Mouse (Mus musculus): ENCODE measurements around the gene Naa40. TPM values are rescaled to one million over a fixed set of nuclear protein-coding genes. Genes with fewer than 3 reads are reported as not detected.
A peak's percentile ranks its signal among the peaks of the same experiment; 100 is the strongest.

Gene Naa40
- polyA plus RNA-seq, 1 experiment: 10.3 TPM

- no peak overlapping the region for H3K4me3 ChIP-seq
- H3K27me3 ChIP-seq (ENCODE audit: control insufficient read depth, insufficient read depth, insufficient read length): no peaks in the 10 kb centered on the region
- peaks cover 6% of the 10 kb centered on the region for H3K79me2 ChIP-seq (ENCODE audit: control insufficient read depth, insufficient read depth)
- H3ac ChIP-seq (ENCODE audit: control insufficient read depth, insufficient read length): no peak overlapping the region
- no peak overlapping the region for H3K4me2 ChIP-seq (ENCODE audit: low read depth)
- H3K36me3 ChIP-seq (ENCODE audit: control insufficient read depth, insufficient read depth): no peaks in the 10 kb centered on the region
- TF ChIP-seq MYOG (IDR thresholded peaks at IDR 0.05; ENCODE audit: control insufficient read depth in 1 of 3, insufficient read depth in 1 of 3, insufficient read length in 2 of 3, low read depth in 2 of 3) (peak in 1 of 3 experiments; percentile 20), MYOD1 (IDR thresholded peaks at IDR 0.05; ENCODE audit: control insufficient read depth in 1 of 3, insufficient read length in 2 of 3, low read depth in 2 of 3) (peak in 1 of 3 experiments; percentile 36), POLR2AphosphoS2 (IDR thresholded peaks at IDR 0.05; ENCODE audit: insufficient read length, low read depth) (no peak), REST (IDR thresholded peaks at IDR 0.05; ENCODE audit: insufficient read depth, insufficient read length) (no peak)
These were observed 24.7 kb upstream of the Naa40 start for GRCm38 (mm10) chr19:7265478-7266191.

GRCm38 (mm10) chr19:7264766-7265331 lies 23.9 kb upstream of the Naa40 start:
- TF ChIP-seq MYOD1 (IDR thresholded peaks at IDR 0.05; ENCODE audit: control insufficient read depth in 1 of 3, insufficient read length in 2 of 3, low read depth in 2 of 3) (no peak), TCF3 (IDR thresholded peaks at IDR 0.05; ENCODE audit: insufficient read length, low read depth) (no peak), MAX (IDR thresholded peaks at IDR 0.05; ENCODE audit: low read depth) (no peak), TCF12 (IDR thresholded peaks at IDR 0.05; ENCODE audit: insufficient read depth, poor library complexity, severe bottlenecking) (no peak), REST (IDR thresholded peaks at IDR 0.05; ENCODE audit: insufficient read depth, insufficient read length) (no peak), E2F4 (IDR thresholded peaks at IDR 0.05; ENCODE audit: insufficient read depth) (no peak), USF1 (IDR thresholded peaks at IDR 0.05; ENCODE audit: low read depth) (no peak), MYOG (IDR thresholded peaks at IDR 0.05; ENCODE audit: control insufficient read depth in 1 of 3, insufficient read depth in 1 of 3, insufficient read length in 2 of 3, low read depth in 2 of 3) (no peak), SRF (IDR thresholded peaks at IDR 0.05; ENCODE audit: control insufficient read depth, insufficient read length, low read depth) (no peak), POLR2AphosphoS2 (IDR thresholded peaks at IDR 0.05; ENCODE audit: insufficient read length, low read depth) (no peak), CEBPB (IDR thresholded peaks at IDR 0.05; ENCODE audit: insufficient read depth, poor library complexity, severe bottlenecking) (no peak), POLR2A (IDR thresholded peaks at IDR 0.05; ENCODE audit: insufficient read length, low read depth) (no peak)
- Histone ChIP-seq H3K4me3 (no peak overlapping the region), H3K27me3 (ENCODE audit: control insufficient read depth, insufficient read depth, insufficient read length) (no peaks in the 10 kb centered on the region), H3K4me2 (ENCODE audit: low read depth) (peak overlapping the region; percentile 41), H3K36me3 (ENCODE audit: control insufficient read depth, insufficient read depth) (no peaks in the 10 kb centered on the region), H3ac (ENCODE audit: control insufficient read depth, insufficient read length) (no peak overlapping the region), H3K79me2 (ENCODE audit: control insufficient read depth, insufficient read depth) (peaks cover 6% of the 10 kb centered on the region)

GRCm38 (mm10) chr19:7264088-7264765 lies 23.2 kb upstream of the Naa40 start:
- TF ChIP-seq CEBPB (IDR thresholded peaks at IDR 0.05; ENCODE audit: insufficient read depth, poor library complexity, severe bottlenecking) (no peak), TCF3 (IDR thresholded peaks at IDR 0.05; ENCODE audit: insufficient read length, low read depth) (no peak), E2F4 (IDR thresholded peaks at IDR 0.05; ENCODE audit: insufficient read depth) (no peak), POLR2AphosphoS2 (IDR thresholded peaks at IDR 0.05; ENCODE audit: insufficient read length, low read depth) (no peak), MYOG (IDR thresholded peaks at IDR 0.05; ENCODE audit: control insufficient read depth in 1 of 3, insufficient read depth in 1 of 3, insufficient read length in 2 of 3, low read depth in 2 of 3) (no peak), POLR2A (IDR thresholded peaks at IDR 0.05; ENCODE audit: insufficient read length, low read depth) (no peak), REST (IDR thresholded peaks at IDR 0.05; ENCODE audit: insufficient read depth, insufficient read length) (no peak), USF1 (IDR thresholded peaks at IDR 0.05; ENCODE audit: low read depth) (no peak), MYOD1 (IDR thresholded peaks at IDR 0.05; ENCODE audit: control insufficient read depth in 1 of 3, insufficient read length in 2 of 3, low read depth in 2 of 3) (no peak), TCF12 (IDR thresholded peaks at IDR 0.05; ENCODE audit: insufficient read depth, poor library complexity, severe bottlenecking) (no peak), MAX (IDR thresholded peaks at IDR 0.05; ENCODE audit: low read depth) (no peak), SRF (IDR thresholded peaks at IDR 0.05; ENCODE audit: control insufficient read depth, insufficient read length, low read depth) (no peak)
- peak overlapping the region; percentile 41 for H3K4me2 ChIP-seq (ENCODE audit: low read depth)
- no peak overlapping the region for H3ac ChIP-seq (ENCODE audit: control insufficient read depth, insufficient read length)
- H3K4me3 ChIP-seq: no peak overlapping the region
- no peaks in the 10 kb centered on the region for H3K27me3 ChIP-seq (ENCODE audit: control insufficient read depth, insufficient read depth, insufficient read length)
- peaks cover 3% of the 10 kb centered on the region for H3K79me2 ChIP-seq (ENCODE audit: control insufficient read depth, insufficient read depth)
- H3K36me3 ChIP-seq (ENCODE audit: control insufficient read depth, insufficient read depth): no peaks in the 10 kb centered on the region

- no peak for TF ChIP-seq SRF (IDR thresholded peaks at IDR 0.05; ENCODE audit: control insufficient read depth, insufficient read length, low read depth)
- no peak for TF ChIP-seq MAX (IDR thresholded peaks at IDR 0.05; ENCODE audit: low read depth)
- TF ChIP-seq POLR2AphosphoS2 (IDR thresholded peaks at IDR 0.05; ENCODE audit: insufficient read length, low read depth): no peak
- TF ChIP-seq TCF3 (IDR thresholded peaks at IDR 0.05; ENCODE audit: insufficient read length, low read depth): no peak
- TF ChIP-seq TCF12 (IDR thresholded peaks at IDR 0.05; ENCODE audit: insufficient read depth, poor library complexity, severe bottlenecking): no peak
- no peak for TF ChIP-seq MYOD1 (IDR thresholded peaks at IDR 0.05; ENCODE audit: control insufficient read depth in 1 of 3, insufficient read length in 2 of 3, low read depth in 2 of 3)
- no peak for TF ChIP-seq POLR2A (IDR thresholded peaks at IDR 0.05; ENCODE audit: insufficient read length, low read depth)
- no peak for TF ChIP-seq E2F4 (IDR thresholded peaks at IDR 0.05; ENCODE audit: insufficient read depth)
- no peak for TF ChIP-seq CEBPB (IDR thresholded peaks at IDR 0.05; ENCODE audit: insufficient read depth, poor library complexity, severe bottlenecking)
- no peak for TF ChIP-seq REST (IDR thresholded peaks at IDR 0.05; ENCODE audit: insufficient read depth, insufficient read length)
- no peak for TF ChIP-seq USF1 (IDR thresholded peaks at IDR 0.05; ENCODE audit: low read depth)
- no peak for TF ChIP-seq MYOG (IDR thresholded peaks at IDR 0.05; ENCODE audit: control insufficient read depth in 1 of 3, insufficient read depth in 1 of 3, insufficient read length in 2 of 3, low read depth in 2 of 3)
- H3K4me3 ChIP-seq: no peak overlapping the region
These were observed 21.6 kb upstream of the Naa40 start for GRCm38 (mm10) chr19:7262592-7262991.

More at GRCm38 (mm10) chr19:7262592-7262991, 21.6 kb upstream of the Naa40 start:
- Histone ChIP-seq H3K36me3 (ENCODE audit: control insufficient read depth, insufficient read depth) (no peaks in the 10 kb centered on the region), H3K27me3 (ENCODE audit: control insufficient read depth, insufficient read depth, insufficient read length) (no peaks in the 10 kb centered on the region), H3K79me2 (ENCODE audit: control insufficient read depth, insufficient read depth) (no peaks in the 10 kb centered on the region), H3ac (ENCODE audit: control insufficient read depth, insufficient read length) (no peak overlapping the region), H3K4me2 (ENCODE audit: low read depth) (no peak overlapping the region)
